Mouse (Mus musculus) c-Kit-positive CD71-negative TER-119-negative erythroid progenitor cells, embryonic 14.5 days (primary cell): ENCODE data around the gene H2-Eb1.
A peak's percentile ranks its signal among the peaks of the same experiment; 100 is the strongest.

Source experiments
- DNase-seq: peaks from one replicate; pipeline ENCODE4 v3.0.0-alpha.2; 2013; ENCODE audit warnings: low read depth

The H2-Eb1 gene

DNA sequence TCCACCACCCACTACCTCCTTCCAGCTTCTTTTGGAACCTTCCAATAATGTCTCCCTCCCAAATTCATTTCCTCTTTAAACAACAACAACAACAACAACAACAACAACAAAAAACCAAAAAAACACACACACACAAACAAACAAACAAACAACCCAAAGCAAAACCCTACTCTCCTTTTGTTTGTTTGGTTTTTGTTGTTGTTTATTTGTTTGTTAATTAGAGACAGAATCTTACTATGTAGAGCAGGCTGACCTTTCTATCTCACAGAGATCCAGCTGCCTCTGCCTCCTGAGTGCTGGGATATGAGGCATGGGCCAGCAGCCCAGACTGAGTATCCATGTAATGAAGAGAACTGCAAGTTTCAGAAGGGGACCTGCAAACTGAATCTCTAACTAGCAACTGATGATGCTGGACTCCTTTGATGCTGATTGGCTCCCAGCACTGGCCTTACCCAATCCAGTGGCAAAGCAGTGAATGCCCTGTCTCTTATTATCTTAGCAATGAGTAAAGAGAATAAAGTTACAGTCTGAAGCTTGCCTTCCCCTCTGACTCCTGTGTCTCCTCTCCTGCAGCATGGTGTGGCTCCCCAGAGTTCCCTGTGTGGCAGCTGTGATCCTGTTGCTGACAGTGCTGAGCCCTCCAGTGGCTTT is at the start of gene H2-Eb1:
Gene H2-Eb1 (plus strand): TSS at position 488 of the 651 bp plus-strand sequence.
- DNase-seq = peak; percentile 74

DNA sequence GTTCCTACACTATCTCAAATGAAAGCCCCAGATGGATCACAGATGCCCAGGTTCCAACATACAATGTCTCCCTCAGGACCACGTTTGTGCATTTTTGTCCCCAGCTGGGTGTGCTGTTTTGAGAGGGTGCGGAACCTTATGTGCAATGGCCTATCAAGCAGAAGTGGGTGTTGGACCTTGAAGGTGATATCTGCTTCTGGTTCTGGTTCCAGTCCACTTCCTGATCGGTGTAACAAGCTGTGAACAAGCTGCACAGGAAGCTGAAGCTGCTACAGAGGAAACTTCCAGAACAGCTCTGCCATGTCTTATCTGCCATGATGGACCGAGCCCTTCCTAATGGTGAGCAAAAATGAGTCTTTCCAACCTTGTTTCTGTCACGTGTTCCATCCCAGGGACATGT is 49.2 kb upstream of the H2-Eb1 start:
- no peak for DNase-seq

DNA sequence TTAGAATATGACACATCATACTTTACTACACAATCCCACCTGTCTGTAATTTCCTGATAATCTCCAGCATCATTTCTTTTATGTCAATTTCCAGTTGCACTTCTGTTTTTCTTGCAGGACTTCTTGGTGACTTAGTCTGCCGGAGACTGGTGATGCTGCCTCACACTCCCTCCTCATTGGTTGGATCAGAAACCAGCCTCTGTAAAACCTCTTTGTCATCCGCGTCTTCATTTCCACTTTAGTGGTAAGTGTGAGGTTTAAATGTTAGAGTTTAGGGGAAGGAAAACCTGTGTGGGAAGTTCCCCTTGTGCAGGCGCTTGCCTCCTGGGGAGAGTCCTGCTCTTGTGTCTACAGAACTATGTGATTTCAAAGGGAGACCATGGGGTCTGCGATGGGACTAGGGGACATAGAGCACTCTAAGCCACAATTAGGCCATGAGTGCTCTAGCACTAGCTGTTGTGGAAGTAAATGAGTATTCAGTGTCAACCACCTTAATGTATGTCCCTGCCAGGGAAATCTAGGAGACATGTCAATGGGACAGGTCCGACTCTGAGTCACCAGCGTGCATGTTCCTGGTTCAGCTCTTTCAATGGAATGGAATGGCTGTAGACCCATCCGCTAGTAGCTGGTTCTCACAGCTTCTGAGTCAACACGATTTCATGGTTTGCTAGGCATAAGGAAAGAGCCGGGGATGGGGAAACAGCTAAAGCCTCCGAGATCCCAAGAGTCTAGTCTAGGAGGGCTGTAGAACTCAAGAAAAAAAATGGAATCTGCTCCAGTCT is 47.9 kb upstream of the H2-Eb1 start, which contains the start of gene H2-Ab1:
Gene H2-Ab1 (plus strand): TSS at position 96 of the 782 bp plus-strand sequence.
- peak; percentile 76 for DNase-seq

DNA sequence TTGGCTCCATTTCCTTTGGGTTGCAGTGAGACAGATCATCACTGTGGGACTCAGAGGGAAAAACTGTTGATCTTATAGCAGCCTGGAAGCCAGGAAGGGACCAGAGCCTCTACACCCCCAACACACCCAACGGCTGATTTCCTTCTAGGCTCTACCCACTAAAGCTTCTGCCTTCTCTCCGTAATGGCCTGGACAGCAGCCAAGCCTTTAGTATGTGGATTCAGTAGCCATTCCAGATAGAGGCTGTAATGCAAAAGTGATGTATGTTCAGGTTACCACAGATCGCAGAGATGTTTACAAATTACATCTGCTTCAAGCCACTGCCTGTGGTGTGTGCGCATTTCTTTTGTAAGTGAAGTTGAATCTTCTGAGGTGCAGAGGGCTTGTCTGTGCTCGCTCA is 45.1 kb upstream of the H2-Eb1 start:
- DNase-seq = no peak

DNA sequence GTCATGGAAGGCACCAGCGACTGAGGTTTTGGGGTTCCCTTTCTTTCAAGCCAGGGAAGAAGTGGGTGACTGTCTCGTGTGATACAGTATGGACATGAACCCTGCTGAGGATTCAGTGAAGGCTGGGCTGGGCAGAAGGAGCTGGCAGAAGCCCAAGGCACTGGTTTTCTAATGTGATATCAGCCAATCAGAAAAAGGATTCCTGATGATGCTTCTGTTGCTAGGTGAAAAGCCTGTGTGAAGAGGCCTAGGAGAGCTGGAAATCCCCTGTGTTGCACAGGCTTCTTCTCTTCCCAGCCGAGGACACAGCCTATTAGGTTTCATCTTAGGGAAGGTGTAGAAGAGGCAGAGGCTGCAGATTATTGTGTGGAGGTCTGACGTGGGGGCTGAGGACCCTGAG is 44.2 kb upstream of the H2-Eb1 start:
- peak; percentile 67 for DNase-seq

DNA sequence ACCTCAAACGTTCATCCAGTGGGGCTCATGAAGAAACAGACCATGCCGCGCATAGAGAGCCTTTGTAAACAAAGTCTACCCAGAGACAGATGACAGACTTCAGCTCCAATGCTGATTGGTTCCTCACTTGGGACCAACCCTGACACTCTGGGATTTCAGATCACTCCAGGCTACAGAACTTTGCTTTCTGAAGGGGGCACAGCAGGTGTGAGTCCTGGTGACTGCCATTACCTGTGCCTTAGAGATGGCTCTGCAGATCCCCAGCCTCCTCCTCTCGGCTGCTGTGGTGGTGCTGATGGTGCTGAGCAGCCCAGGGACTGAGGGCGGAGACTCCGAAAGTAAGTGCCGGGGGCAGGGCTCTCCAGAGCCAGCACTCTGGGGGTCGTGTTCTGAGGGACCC is 42.6 kb upstream of the H2-Eb1 start:
- peak; percentile 82 for DNase-seq

DNA sequence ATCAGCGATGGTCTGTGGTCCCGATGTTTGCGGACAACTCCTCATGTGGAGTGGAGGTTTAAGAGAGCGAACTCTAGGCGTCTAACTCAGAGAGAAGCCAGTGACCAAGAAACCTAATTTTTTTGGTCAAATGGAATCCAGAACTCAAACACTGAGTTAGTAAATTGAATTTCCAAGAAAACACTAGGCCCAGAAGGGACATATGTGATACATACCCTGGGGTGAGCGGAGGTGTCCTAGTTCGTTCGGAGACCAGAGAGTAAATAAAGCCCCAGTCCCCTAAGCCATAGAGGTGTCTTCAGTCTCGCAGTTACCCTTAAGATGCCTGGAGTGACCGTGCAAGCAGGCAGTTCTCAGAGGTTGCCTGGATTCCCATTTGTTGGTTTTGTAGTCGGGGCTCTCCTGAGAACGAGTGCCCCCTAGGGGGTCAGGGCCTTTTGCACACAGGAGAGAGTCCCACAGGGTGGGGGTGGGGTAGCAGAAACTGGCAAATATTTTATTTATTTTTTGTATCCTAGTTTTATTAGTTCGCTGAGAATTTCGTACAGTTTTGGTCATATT is 41.8 kb upstream of the H2-Eb1 start:
- no peak for DNase-seq

DNA sequence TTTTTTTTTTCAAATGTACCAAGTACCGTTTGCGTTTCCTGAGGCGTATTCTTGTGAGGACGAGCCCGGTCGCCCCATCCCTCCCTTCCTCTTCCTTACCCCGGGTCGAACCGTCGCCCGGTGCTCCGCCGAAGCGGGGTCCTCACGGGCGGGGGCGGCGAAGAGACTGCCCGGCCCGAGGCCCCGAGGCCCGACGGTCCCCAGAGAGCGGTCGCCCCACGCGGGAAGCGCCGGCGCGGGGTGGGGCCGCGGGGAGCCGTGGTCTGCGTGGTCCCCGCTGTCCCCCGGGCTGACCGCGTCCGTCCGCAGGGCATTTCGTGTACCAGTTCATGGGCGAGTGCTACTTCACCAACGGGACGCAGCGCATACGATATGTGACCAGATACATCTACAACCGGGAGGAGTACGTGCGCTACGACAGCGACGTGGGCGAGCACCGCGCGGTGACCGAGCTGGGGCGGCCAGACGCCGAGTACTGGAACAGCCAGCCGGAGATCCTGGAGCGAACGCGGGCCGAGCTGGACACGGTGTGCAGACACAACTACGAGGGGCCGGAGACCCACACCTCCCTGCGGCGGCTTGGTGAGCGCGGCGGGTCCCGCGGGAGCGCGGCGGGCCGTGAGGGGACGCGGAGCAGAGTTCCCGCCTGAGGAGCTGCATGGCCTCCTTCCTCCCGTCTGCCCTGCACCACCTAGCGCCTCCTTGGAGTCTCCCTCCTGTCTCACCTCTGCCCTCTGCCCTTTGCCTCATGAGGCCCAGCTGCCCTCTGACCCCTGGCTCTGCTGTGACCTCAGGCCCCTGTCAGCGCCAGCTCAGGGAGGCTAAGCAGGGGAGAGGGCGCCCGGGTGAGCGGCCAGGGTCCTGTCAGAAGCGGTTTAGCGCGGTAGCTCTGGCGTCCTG is 41.0 kb upstream of the H2-Eb1 start:
- DNase-seq = no peak

DNA sequence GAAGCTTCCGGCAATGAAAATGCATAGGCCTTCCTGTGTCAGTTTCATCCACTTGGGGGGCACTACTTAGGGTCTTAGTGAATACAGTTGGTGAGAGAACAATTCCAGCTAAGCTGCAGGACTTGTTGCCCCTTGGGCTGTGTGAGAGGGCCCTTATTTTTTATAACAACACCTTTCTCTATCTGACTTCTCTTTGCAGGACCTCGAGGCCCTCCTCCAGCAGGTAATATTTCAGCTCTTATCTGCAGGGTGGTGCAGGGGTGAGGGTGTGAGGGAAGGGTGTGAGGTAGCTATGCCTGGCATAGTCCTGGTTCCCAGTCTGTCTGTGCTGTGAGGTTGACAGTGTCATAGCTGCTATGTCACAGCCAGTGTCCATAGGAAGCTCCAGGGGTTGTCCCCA is 37.4 kb upstream of the H2-Eb1 start:
- DNase-seq = no peak

DNA sequence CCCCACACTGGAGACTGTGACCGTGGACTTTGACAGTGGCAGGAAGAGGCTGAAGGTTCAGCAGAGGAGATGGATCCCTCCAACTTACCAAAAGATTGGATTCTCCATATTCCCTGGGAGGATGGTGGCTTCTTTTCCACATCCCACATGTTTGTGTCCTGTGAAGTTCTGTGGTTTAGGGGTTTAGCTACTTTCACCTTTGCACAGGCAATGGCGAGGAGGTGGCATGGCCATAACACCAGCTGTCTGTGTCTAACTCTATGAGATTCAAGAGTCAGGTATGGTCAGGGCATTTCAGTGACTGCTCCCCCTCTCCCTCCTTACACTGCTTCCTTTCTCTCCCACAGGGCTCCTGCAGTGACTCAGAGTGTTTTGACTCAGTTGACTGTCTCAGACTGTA is 36.9 kb upstream of the H2-Eb1 start:
- no peak for DNase-seq

DNA sequence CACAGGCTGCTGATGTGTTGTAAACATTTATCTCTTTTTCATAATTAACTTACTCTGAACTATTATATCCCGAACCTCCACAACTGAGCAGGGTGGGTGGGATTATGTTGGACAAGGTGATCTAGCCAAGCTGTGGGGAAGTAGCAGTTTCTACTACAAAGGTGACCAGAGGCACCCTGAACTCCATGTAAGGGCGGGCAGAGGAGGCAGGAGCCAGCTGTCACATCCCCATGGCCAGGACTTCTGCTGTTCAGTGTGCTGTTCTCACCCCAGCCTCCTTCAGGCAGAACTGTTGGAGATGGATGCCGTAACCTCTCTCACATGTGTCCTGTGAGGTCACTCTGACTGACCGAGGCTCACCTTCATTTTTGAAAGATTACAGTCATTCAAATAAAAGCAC is 35.9 kb upstream of the H2-Eb1 start:
- DNase-seq = no peak

DNA sequence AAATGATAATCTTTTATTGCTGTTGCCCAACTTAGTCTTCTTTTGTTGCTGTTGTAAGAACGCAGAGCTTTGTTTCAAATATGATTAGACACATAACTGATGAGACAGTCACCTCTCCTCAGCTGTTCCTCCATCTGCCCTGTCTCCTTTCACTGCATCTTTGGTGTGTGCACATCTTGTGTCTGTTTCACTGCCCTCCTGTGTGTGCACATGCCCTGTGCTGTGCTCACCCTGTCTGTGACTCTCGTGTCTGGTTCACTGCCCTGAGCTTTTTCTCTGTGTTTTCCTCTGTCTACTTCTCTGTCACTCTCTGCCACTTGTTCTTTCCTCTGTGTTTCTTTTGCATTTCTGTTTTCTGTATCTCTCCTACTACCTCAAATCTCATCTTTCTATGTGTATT is 35.4 kb upstream of the H2-Eb1 start:
- DNase-seq = no peak

DNA sequence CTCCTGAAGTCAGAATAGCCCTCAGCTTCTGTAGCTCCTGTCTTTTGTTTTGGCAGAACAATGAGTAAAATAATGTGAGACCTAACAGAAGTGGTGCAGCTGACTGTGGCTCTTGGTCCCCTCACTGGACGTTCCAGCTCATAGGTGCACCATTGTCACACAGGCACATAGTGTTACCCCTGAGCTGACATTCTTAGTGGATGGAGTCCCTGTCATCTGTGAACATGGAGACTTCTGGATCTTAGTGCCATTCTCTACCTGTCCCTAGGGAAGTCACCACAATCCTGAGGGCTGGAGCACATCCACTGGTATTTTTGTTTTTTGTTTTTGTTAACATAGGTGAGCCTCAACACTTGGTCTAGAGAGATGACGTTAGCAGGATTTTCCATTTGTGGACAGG is 34.7 kb upstream of the H2-Eb1 start:
- DNase-seq = no peak

DNA sequence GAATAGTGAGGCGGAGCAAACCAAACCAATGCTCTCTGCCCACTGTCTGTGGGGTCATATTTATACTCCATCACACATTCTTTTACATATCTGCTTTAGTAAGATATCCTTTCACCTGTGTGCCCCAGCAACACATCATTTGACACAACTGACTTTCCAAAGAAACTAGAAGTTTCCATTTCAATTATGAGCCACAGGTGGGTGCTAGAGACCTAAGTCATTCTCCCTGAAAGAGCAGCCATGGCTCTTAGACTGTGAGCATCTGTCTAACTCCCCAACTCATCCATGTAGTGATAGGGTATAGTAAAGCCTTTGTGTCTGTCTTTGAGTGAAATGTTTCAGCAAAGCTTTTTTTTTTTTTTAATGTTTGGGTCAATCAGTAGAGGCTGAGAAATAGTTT is 33.6 kb upstream of the H2-Eb1 start:
- no peak for DNase-seq

DNA sequence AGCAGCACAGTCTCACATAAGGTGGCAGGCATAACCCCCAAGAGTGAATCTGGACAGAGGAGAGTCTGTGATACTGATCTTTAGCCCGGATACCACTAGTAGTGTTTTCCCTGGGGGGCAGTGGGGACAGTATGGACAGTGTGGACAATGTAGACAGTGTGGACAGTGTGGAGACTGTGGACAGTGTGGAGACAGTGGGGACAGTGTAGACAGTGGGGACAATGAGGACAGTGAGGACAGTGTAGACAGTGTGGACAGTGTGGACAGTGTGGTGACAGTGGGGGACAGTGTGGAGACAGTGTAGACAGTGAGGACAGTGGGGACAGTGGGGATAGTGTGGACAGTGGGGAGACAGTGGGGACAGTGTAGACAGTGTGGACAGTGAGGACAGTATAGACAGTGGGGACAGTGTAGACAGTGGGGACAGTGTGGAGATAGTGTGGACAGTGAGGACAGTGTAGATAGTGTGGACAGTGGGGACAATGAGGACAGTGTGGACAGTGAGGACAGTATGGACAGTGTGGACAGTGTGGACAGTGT is 25.1 kb upstream of the H2-Eb1 start:
- DNase-seq = no peak

DNA sequence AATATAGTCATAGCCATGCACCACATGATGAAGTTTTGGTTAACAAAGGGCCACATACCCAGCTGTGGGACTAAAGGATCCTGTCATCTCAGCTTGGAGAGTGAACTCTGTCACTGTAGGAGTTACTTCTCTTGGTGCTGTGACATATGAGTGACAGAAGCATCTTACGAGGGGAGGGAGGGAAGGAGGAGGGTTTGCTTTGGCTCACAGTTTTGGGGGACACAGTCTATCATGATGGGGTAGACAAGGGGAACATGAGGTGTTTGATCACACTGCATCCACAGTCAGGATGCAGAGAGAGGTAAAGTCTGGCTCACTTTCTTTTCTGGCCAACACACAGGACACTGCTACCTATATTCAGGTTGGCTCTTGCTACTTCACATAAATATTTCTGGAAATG is 23.8 kb upstream of the H2-Eb1 start:
- DNase-seq = no peak

DNA sequence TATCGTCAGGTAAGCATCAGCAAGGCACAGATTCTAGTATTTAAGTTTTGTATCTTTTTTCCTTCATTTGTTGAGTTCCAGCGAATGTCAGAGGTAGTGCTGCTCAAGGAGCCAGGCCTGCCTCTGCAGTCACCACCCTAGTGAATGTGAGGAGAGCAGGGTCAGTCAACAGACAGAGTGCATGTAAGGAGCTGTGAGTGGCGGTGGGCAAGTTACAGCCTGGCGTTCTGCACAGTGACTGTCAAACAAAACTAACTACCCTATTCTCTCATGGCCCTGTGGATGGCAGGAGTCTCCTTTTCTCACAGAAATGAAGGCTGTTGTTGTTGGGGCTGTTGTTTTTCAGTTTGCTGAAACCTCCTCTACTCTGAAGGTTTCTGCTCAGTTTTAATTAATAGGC is 20.3 kb upstream of the H2-Eb1 start:
- no peak for DNase-seq

DNA sequence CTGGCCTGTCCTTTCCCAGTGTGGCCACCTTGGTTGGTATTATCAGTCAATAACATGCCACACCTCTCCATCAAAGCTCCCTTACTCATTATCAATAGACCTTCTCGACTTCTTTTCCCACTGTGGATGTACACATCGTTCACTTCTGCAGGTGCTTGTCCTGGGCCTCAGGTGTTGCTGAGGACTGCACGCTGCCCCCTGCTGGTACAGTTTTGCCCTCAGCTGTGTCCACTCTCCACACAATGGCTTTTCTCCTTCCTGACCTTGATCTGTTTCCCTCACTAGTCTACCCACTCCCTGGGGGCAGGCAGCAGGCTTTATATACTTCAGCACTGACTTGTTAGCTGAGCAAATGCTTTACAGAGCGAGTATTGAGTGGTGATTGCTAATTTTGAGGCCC is 19.8 kb upstream of the H2-Eb1 start:
- DNase-seq = no peak

DNA sequence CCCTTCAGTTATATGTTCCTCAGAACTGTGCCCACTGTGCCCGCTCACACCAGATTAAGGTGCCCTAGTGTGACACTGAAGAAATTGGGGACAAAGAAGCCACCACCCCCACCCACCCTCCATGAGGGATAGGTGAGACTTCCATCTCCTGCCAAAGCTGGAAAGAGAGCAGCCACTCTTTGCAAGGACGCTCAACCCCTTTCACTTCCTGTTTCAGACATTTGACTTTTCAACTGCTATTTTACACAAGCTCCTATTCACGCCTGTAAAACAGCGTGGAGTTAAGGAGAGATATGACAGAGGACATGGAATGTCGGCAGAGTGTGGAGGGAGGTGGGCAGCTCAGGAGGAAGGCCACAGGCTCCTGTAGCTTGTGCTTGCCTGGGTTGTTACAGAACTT is 19.2 kb upstream of the H2-Eb1 start:
- DNase-seq = no peak

DNA sequence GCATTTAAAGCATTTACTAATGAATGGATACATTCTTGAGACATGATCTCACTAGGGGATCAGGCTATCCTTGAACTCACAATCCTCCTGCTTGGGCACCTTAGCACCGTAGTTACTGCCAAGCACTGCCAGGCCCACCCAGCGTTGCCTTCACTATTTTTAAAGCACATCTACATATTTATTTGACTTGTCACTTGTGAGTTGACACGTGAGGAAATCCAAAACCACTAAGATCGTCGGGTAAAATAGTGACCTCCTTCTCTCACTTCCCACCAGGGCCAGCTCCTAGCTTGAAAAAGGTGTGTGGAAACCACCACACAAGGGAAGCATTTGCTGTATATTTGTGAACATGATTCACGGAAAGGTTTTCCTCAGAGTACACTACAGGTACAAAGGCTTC is 18.7 kb upstream of the H2-Eb1 start:
- DNase-seq = no peak

DNA sequence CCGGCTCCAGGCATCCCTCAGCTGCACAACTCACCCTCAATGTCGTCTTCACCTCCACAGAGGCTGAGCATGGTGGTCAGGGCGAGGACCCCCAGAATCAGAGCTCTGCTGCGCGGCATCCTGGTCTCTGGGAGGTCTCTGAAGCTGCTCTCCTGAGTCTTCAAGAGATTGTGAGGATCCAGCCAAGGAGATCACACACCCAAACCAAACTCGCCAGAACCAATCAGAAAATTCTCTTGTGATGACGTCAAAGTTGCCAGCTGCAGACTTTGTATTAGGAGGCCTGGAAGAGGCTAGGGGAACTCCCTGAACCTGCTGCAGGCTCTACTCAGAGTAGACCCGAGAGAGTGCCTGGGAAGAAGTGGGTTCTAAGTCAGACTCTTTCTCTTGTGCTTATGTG is 18.0 kb upstream of the H2-Eb1 start, which contains the start of gene H2-Aa:
Gene H2-Aa (minus strand): TSS at position 176 of the 400 bp plus-strand sequence.
- DNase-seq = peak; percentile 82

DNA sequence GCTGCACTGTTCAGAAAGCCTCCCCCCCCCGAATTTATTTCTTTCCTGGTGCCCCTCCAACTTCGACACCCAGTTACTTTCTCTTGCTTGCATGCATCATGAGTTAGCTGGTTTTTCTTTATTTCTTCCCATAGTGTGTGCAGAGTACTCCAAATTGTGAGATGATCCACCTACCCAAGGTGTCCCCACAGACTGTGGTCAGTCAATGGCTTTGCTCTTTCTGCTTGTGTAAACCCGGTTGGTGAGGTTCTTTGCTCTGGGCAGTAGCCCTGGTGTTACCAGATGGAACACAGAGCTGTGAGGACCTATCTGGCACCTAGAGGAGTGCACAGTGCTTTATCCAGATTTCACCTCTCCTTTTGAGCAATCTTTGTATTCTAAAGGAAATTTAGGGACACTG is 17.5 kb upstream of the H2-Eb1 start:
- DNase-seq = no peak
